Mouse (Mus musculus): ENCODE measurements around the gene Aggf1. TPM values are rescaled to one million over a fixed set of nuclear protein-coding genes. Genes with fewer than 3 reads are reported as not detected.

Aggf1 gene
- polyA plus RNA-seq, 1 experiment from 2014 or later: 13.3 TPM

- Histone ChIP-seq H3K9ac (ENCODE audit: low read depth, low read length) (no peak overlapping the region; the same call in 1 of the 2 replicates), H3K4me1 (ENCODE audit: control insufficient read depth, low read depth, low read length) (peaks cover 11% of the 10 kb centered on the region), H3K27ac (ENCODE audit: low read length) (peak overlapping the region; percentile 87; the same call in 1 of the 2 replicates), H3K36me3 (ENCODE audit: control insufficient read depth, insufficient read depth) (no peaks in the 10 kb centered on the region), H3K4me3 (ENCODE audit: low read depth, low read length) (peak overlapping the region; percentile 67), H3K9me3 (replicated peaks; ENCODE audit: control insufficient read depth, low read length) (no peaks in the 10 kb centered on the region), H3K27me3 (ENCODE audit: control insufficient read depth, insufficient read depth, low read depth, low read length) (peaks cover 12% of the 10 kb centered on the region), H3K4me2 (ENCODE audit: low read depth, low read length) (peak overlapping the region; percentile 54)
- 11% methylated on average over 5 of the region's 5 CpGs for WGBS (ENCODE audit: insufficient replicate concordance)
- ATAC-seq (ENCODE audit: low read depth): no peak
Measured at GRCm38 (mm10) chr13:95325907-95326550, 49.1 kb downstream of the Aggf1 start.

- Histone ChIP-seq H3K9me3 (replicated peaks; ENCODE audit: control insufficient read depth, low read length) (no peaks in the 10 kb centered on the region), H3K27ac (ENCODE audit: low read length) (peak overlapping the region; percentile 87), H3K4me1 (ENCODE audit: control insufficient read depth, low read depth, low read length) (peaks cover 11% of the 10 kb centered on the region), H3K36me3 (ENCODE audit: control insufficient read depth, insufficient read depth) (no peaks in the 10 kb centered on the region), H3K9ac (ENCODE audit: low read depth, low read length) (peak overlapping the region; percentile 71), H3K4me2 (ENCODE audit: low read depth, low read length) (peak overlapping the region; percentile 54), H3K27me3 (ENCODE audit: control insufficient read depth, insufficient read depth, low read depth, low read length) (peaks cover 12% of the 10 kb centered on the region), H3K4me3 (ENCODE audit: low read depth, low read length) (peak overlapping the region; percentile 67)
- WGBS (ENCODE audit: insufficient replicate concordance): under 1% methylated on average over 63 of the region's 63 CpGs
- peak; percentile 62 for ATAC-seq (ENCODE audit: low read depth)
Measured at GRCm38 (mm10) chr13:95325080-95325906, 49.9 kb downstream of the Aggf1 start.

GRCm38 (mm10) chr13:95324626-95325079 is 50.5 kb downstream of the Aggf1 start:
- peaks cover 12% of the 10 kb centered on the region for H3K27me3 ChIP-seq (ENCODE audit: control insufficient read depth, insufficient read depth, low read depth, low read length)
- H3K4me1 ChIP-seq (ENCODE audit: control insufficient read depth, low read depth, low read length): peaks cover 11% of the 10 kb centered on the region
- H3K4me3 ChIP-seq (ENCODE audit: low read depth, low read length): peak overlapping the region; percentile 67
- WGBS (ENCODE audit: insufficient replicate concordance): under 1% methylated on average over 22 of the region's 22 CpGs
- H3K9me3 ChIP-seq (replicated peaks; ENCODE audit: control insufficient read depth, low read length): no peaks in the 10 kb centered on the region
- peak overlapping the region; percentile 71; the same call in 1 of the 2 replicates for H3K9ac ChIP-seq (ENCODE audit: low read depth, low read length)
- H3K4me2 ChIP-seq (ENCODE audit: low read depth, low read length): peak overlapping the region; percentile 54
- no peak for ATAC-seq (ENCODE audit: low read depth)
- H3K36me3 ChIP-seq (ENCODE audit: control insufficient read depth, insufficient read depth): no peaks in the 10 kb centered on the region
- peak overlapping the region; percentile 1; the same call in 1 of the 2 replicates for H3K27ac ChIP-seq (ENCODE audit: low read length)

- ATAC-seq (ENCODE audit: low read depth): no peak
- WGBS (ENCODE audit: insufficient replicate concordance): 19% methylated on average over 15 of the region's 15 CpGs
- no peaks in the 10 kb centered on the region for H3K9me3 ChIP-seq (replicated peaks; ENCODE audit: control insufficient read depth, low read length)
Measured at GRCm38 (mm10) chr13:95323950-95324625, 51.1 kb downstream of the Aggf1 start.

GRCm38 (mm10) chr13:95323400-95323799 is 51.8 kb downstream of the Aggf1 start, which contains the start of gene Zbed3:
Gene Zbed3, plus strand, starts transcription at chr13:95323612.
- Histone ChIP-seq H3K27ac (ENCODE audit: low read length) (no peak within 1 kb of the TSS; the same call in 1 of the 2 replicates), H3K27me3 (ENCODE audit: control insufficient read depth, insufficient read depth, low read depth, low read length) (peaks cover 12% of the 10 kb centered on the region), H3K9me3 (replicated peaks; ENCODE audit: control insufficient read depth, low read length) (no peaks in the 10 kb centered on the region), H3K4me3 (ENCODE audit: low read depth, low read length) (peak within 1 kb of the TSS; percentile 67), H3K36me3 (ENCODE audit: control insufficient read depth, insufficient read depth) (no peaks in the 10 kb centered on the region), H3K9ac (ENCODE audit: low read depth, low read length) (0 out of 2 replicates have a peak within 1 kb of the TSS, but pooled peaks have one; percentile 8), H3K4me1 (ENCODE audit: control insufficient read depth, low read depth, low read length) (peaks cover 9% of the 10 kb centered on the region), H3K4me2 (ENCODE audit: low read depth, low read length) (peak within 1 kb of the TSS; percentile 54)
- 73% methylated on average over 6 of the region's 6 CpGs for WGBS (ENCODE audit: insufficient replicate concordance)
- no peak for ATAC-seq (ENCODE audit: low read depth)

More at GRCm38 (mm10) chr13:95323950-95324625, 51.1 kb downstream of the Aggf1 start:
- 0 out of 2 replicates have a peak overlapping the region, but pooled peaks have one; percentile 8 for H3K9ac ChIP-seq (ENCODE audit: low read depth, low read length)
- no peak overlapping the region; the same call in 1 of the 2 replicates for H3K27ac ChIP-seq (ENCODE audit: low read length)
- H3K4me3 ChIP-seq (ENCODE audit: low read depth, low read length): peak overlapping the region; percentile 67
- peak overlapping the region; percentile 54 for H3K4me2 ChIP-seq (ENCODE audit: low read depth, low read length)
- peaks cover 12% of the 10 kb centered on the region for H3K27me3 ChIP-seq (ENCODE audit: control insufficient read depth, insufficient read depth, low read depth, low read length)
- peaks cover 11% of the 10 kb centered on the region for H3K4me1 ChIP-seq (ENCODE audit: control insufficient read depth, low read depth, low read length)
- H3K36me3 ChIP-seq (ENCODE audit: control insufficient read depth, insufficient read depth): no peaks in the 10 kb centered on the region

- Histone ChIP-seq H3K9ac (ENCODE audit: low read depth, low read length) (no peak overlapping the region), H3K4me1 (ENCODE audit: control insufficient read depth, low read depth, low read length) (no peaks in the 10 kb centered on the region), H3K36me3 (ENCODE audit: control insufficient read depth, insufficient read depth) (no peaks in the 10 kb centered on the region), H3K27ac (ENCODE audit: low read length) (no peak overlapping the region), H3K27me3 (ENCODE audit: control insufficient read depth, insufficient read depth, low read depth, low read length) (peaks cover 12% of the 10 kb centered on the region), H3K9me3 (replicated peaks; ENCODE audit: control insufficient read depth, low read length) (no peaks in the 10 kb centered on the region), H3K4me2 (ENCODE audit: low read depth, low read length) (no peak overlapping the region), H3K4me3 (ENCODE audit: low read depth, low read length) (no peak overlapping the region)
- 43% methylated on average over 4 of the region's 4 CpGs for WGBS (ENCODE audit: insufficient replicate concordance)
- ATAC-seq (ENCODE audit: low read depth): no peak
Measured at GRCm38 (mm10) chr13:95320451-95320850, 54.7 kb downstream of the Aggf1 start.

GRCm38 (mm10) chr13:95319153-95319552 is 56.0 kb downstream of the Aggf1 start:
- Histone ChIP-seq H3K27ac (ENCODE audit: low read length) (no peak overlapping the region), H3K36me3 (ENCODE audit: control insufficient read depth, insufficient read depth) (no peaks in the 10 kb centered on the region), H3K4me1 (ENCODE audit: control insufficient read depth, low read depth, low read length) (no peaks in the 10 kb centered on the region), H3K9ac (ENCODE audit: low read depth, low read length) (no peak overlapping the region), H3K4me3 (ENCODE audit: low read depth, low read length) (no peak overlapping the region), H3K4me2 (ENCODE audit: low read depth, low read length) (no peak overlapping the region), H3K27me3 (ENCODE audit: control insufficient read depth, insufficient read depth, low read depth, low read length) (peaks cover 2% of the 10 kb centered on the region; the same call in 1 of the 2 replicates), H3K9me3 (replicated peaks; ENCODE audit: control insufficient read depth, low read length) (no peaks in the 10 kb centered on the region)
- no peak for ATAC-seq (ENCODE audit: low read depth)
- WGBS (ENCODE audit: insufficient replicate concordance): 40% methylated on average over 6 of the region's 6 CpGs

- H3K27ac ChIP-seq (ENCODE audit: low read length): no peak overlapping the region
- no peaks in the 10 kb centered on the region for H3K4me1 ChIP-seq (ENCODE audit: control insufficient read depth, low read depth, low read length)
- H3K9ac ChIP-seq (ENCODE audit: low read depth, low read length): no peak overlapping the region
- H3K27me3 ChIP-seq (ENCODE audit: control insufficient read depth, insufficient read depth, low read depth, low read length): no peaks in the 10 kb centered on the region
- no peak for ATAC-seq (ENCODE audit: low read depth)
- no peaks in the 10 kb centered on the region for H3K9me3 ChIP-seq (replicated peaks; ENCODE audit: control insufficient read depth, low read length)
- H3K4me3 ChIP-seq (ENCODE audit: low read depth, low read length): no peak overlapping the region
- H3K4me2 ChIP-seq (ENCODE audit: low read depth, low read length): no peak overlapping the region
- WGBS (ENCODE audit: insufficient replicate concordance): 64% methylated on average over 6 of the region's 6 CpGs
- no peaks in the 10 kb centered on the region for H3K36me3 ChIP-seq (ENCODE audit: control insufficient read depth, insufficient read depth)
Measured at GRCm38 (mm10) chr13:95312016-95312415, 63.1 kb downstream of the Aggf1 start.
